Mouse (Mus musculus) testis, adult 2 months (tissue): ENCODE measurements around the gene Perm1.

Experiments used
- CTCF ChIP-seq: fragments of 200-500 bp; IDR thresholded peaks from 2 replicates; pipeline ENCODE4 v1.5.1; 2012; ENCODE audit warnings: low read depth, mild to moderate bottlenecking, inconsistent platforms, low read length, moderate library complexity; ENCODE audit not compliant: control insufficient read depth, insufficient read depth, insufficient replicate concordance
- POLR2A ChIP-seq: fragments of 200-500 bp; IDR thresholded peaks from 2 replicates; pipeline ENCODE4 v1.6.1; 2012; ENCODE audit warnings: low read depth, mild to moderate bottlenecking, inconsistent platforms, low read length, moderate library complexity; ENCODE audit not compliant: control insufficient read depth

DNA sequence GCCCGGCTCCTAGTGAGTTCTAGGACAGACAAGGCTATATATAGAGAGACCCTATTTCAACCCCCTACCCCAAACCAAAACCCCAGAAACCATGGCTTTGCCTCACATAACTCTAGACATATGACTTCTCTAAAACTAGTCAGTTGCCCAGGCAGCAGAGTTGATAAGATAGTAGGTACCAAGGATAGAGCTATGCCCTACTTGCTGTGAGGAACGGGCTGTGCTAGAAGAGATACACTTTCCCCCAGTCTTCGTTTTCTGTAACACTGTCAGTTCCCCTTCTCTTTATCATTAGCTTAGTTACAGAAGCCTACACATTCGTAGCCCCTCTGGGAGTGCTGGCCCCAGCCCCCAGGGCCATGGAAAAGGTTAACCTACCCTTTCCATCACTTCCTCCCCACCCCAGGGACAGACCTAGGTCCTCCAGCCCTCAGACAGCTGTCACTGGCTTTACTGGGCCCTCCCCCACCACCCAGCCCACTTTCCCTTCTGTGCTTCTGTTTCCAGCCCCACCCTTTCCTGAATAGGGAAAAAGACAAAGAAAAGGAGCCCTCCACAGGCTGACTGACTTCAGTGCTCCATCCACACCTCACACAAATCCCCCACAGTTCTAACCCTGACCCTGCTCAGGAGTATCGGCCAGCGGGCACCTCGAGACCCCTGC lies 31.2 kb upstream of the Perm1 start:
- TF ChIP-seq CTCF (no peak), POLR2A (no peak)
